Mouse (Mus musculus) heart, postnatal 0 days (tissue): ENCODE data around the gene Tmc3.

Experiments used
- CTCF ChIP-seq: IDR thresholded peaks from 2 replicates; pipeline ENCODE4 v1.5.1; 2016; ENCODE audit warnings: antibody characterized with exemption, control low read depth, low read depth
- EP300 ChIP-seq: IDR thresholded peaks from 2 replicates; pipeline ENCODE4 v1.6.1; 2016; ENCODE audit warnings: antibody characterized with exemption, low read depth

GRCm38 (mm10) chr7:83598997-83599912 is 14.5 kb downstream of the Tmc3 start:
- TF ChIP-seq CTCF (no peak), EP300 (no peak)
